Mouse (Mus musculus): Measurements from ENCODE around the gene Abcg3.
A peak's percentile ranks its signal among the peaks of the same experiment; 100 is the strongest.
"Not testable (repeated sequence)": the region's sequence is repeated elsewhere in the genome, so short reads cannot be mapped to it uniquely, and the experiment has no call there.

Abcg3 gene

DNA sequence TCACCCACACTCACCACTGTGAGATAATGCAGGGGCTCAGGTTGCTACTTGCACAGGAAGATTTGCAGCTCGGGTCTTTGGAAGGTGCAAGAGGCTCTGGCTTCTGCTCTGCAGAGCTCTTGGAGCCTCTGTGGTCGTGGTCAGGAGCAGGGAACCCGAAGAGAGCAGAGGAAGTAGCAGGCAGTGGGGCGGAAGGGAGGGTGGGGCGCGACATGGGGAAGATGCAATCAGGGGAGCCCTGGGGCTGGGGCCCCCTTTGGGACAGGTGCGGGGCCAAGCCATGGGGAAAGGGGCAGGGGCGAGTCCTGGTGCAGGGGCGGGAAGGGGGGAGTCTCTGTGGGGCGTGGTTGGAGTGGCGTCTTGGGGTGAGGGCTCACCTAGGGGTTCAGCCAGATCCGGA, at the start of gene Abcg3:
TSS of gene Abcg3 (minus strand) at position 184 of the 400 bp plus-strand sequence.
- DNase-seq (ENCODE audit: low spot score in 2 of 2), result peak; percentile 15 to 53

DNA sequence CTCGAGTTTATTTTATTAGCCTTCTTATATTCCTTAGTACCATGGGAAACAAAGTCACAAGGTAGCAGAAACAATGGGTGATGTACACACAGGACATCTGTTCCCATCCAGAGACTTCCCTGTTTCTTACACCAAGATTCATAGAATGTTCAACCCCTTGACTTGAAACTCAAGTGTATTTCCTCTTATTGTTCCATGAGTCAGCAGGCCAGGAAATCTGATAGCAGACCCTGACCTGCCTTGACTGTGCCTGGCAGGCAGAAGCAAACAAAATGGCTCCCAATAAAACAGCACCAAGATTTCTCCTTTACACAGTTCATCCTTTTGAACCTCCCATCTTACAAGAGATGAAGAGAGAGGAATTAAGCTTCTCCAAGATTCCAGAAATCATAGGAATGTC, 30.0 kb upstream of the Abcg3 start:
- DNase-seq (ENCODE audit: low spot score in 2 of 2), result no peak

- DNase-seq (ENCODE audit: low spot score in 2 of 2), result no peak
Observed at GRCm38 (mm10) chr5:105011570-105011969, 29.1 kb upstream of the Abcg3 start.

GRCm38 (mm10) chr5:105010376-105010775, 27.9 kb upstream of the Abcg3 start:
- no peak for DNase-seq (ENCODE audit: low spot score in 2 of 2)

DNA sequence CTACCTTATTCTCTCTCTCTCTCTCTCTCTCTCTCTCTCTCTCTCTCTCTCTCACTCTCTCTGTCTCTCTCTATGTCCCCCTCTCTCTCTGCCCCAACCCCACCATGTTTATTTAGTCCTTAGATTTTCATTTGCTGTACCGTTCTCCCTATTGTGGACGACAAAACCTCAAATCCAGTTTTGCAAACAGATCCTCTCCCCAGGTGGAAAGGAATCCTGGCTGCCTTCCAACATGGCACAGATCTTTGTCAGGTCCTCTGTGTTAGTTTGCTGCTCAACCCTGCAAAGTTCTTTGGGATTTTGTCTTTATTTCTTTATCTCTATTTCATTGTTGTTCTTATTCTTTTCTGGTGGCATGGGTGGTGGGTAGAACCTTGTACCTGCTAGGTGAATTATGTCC, 6.9 kb upstream of the Abcg3 start:
- DNase-seq (ENCODE audit: low spot score in 2 of 2), result no peak

- DNase-seq (ENCODE audit: low spot score in 2 of 2), result no peak
Observed at GRCm38 (mm10) chr5:104988000-104988399, 5.5 kb upstream of the Abcg3 start.

GRCm38 (mm10) chr5:104986706-104987105, 4.2 kb upstream of the Abcg3 start:
- DNase-seq (ENCODE audit: low spot score in 2 of 2), result peak in 1 of 2 experiments; percentile 35

- no peak for DNase-seq (ENCODE audit: low spot score in 2 of 2)
Observed at GRCm38 (mm10) chr5:104979040-104979513, 3.4 kb downstream of the Abcg3 start.

- peak; percentile 9 to 15 for DNase-seq (ENCODE audit: low spot score in 2 of 2)
Observed at GRCm38 (mm10) chr5:104958141-104958793, 24.3 kb downstream of the Abcg3 start.

DNA sequence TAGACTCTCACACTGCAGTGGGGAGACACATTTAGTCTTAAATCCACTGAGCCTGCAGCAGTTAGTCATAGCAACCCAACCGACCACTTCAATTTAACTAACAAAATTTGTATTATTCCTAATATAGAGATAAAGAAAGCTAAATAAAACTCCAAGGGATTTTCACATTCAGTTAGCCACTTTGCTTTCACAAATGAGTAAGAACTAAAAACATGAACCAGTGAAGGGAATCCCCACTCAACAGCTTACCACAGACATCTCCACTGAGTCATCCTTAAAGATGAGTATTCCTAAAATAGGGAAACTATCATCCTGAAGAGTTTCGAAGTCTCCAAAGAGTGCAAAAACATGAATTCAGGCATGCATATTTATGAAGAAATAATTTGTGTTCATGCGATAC, 27.3 kb downstream of the Abcg3 start:
- no peak for DNase-seq (ENCODE audit: low spot score in 2 of 2)

DNA sequence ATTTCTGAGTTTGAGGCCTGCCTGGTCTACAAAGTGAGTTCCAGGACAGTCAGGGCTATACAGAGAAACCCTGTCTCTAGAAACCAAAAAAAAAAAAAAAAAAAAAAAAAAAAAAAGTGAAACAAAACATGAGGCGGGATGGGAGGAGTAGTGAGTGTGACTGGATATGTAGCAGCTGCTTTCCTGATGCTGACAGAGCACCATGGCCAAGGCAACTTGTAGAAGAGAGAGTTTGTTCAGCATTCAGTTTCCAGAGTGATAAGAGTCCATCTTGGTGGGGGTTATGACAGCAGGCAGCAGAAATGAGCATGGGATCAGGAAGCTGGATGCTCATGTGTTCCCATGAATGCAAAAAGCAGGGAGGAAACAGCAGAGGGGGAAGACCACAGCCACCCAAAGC, 35.6 kb downstream of the Abcg3 start:
- no peak for DNase-seq (ENCODE audit: low spot score in 2 of 2)

GRCm38 (mm10) chr5:104934148-104934547, 48.4 kb downstream of the Abcg3 start:
- DNase-seq (ENCODE audit: low spot score in 2 of 2), result no peak

GRCm38 (mm10) chr5:104906556-104906955, 76.0 kb downstream of the Abcg3 start:
- DNase-seq (ENCODE audit: low spot score in 2 of 2), result not testable (repeated sequence)

All from spleen, postnatal 10 days (tissue).